Mouse (Mus musculus): ENCODE results near the gene Dazl.

DNA sequence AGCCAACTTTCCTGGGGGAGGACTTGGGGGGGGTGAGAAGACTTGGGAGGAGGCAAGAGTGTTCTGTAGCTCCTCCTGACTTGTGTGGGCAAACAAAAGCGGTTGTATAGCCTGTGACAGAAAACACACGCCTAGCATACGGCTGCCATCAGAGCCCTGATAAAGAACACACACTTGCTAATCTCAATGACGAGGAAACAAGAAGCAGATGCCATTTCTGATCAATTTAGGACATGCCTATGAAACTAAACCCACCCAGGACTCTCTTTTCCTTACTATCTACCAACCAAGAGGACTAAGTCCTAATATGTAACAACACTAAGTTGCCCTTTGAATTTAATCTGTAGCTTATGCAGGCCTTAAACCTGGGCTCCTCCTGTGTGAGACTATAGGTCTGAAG lies 31.2 kb upstream of the Dazl start:
- TF ChIP-seq CTCF (IDR thresholded peaks at IDR 0.05; ENCODE audit: control insufficient read depth, insufficient read depth, low read length) (no peak), POLR2A (IDR thresholded peaks at IDR 0.05; ENCODE audit: borderline replicate concordance, control insufficient read depth, low read depth, low read length) (no peak)
